Mouse (Mus musculus): Measurements from ENCODE around the gene Hoxb3. TPM values are rescaled to one million over a fixed set of nuclear protein-coding genes. Genes with fewer than 3 reads are reported as not detected.

Gene Hoxb3
- total RNA-seq, 2 experiments from 2014 or later: 15.7 to 20.2 TPM

DNA sequence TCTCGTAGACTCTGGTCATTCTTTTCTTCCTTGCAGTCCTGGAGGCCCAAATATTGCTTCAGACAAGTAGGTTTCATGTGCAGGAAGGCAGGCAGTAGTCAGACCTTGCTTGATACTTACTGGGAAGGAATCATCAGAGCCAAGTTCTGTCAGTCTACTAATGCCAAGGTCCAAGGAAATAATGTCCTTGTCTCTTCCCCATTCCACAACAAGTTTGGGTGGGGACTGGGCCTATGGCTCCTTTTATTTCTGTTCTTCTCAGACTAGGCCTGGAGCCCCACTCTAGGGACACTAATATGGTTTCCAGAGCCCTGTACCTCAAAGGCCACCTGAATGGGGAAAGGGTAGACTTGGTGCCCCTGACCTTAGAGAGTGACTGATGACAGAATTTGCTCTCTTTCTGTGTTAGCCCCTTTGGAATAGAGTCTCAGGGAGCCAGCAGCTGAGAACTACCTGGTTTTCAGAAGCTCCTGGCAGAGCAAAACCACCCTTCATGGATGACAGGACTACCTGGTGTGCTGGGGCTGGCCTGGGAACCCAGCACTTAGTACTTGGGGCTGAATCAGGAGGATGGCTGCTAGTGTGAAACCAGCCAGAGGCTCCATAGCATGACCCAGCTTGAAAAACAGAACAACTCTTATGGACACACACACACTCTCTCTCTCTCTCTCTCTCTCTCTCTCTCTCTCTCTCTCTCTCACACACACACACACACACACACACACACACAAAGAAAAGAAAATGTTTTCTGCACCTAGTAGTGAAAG, 34.5 kb upstream of the Hoxb3 start:
- DNase-seq: peak in 1 of 2 experiments; percentile 23

DNA sequence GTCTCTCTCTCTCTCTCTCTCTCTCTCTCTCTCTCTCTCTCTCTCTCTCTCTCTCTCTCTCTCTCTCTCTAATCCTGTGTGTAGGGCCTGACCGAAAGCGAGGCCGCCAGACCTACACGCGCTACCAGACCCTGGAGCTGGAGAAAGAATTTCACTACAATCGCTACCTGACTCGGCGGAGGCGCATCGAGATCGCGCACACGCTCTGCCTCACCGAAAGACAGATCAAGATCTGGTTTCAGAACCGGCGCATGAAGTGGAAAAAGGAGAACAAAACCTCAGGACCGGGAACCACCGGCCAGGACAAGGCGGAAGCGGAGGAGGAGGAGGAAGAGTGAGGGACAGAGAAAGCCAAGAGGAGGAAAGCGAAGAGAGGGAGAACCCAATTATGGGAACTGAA, 33.8 kb upstream of the Hoxb3 start:
- peak in 1 of 2 experiments; percentile 32 for DNase-seq

DNA sequence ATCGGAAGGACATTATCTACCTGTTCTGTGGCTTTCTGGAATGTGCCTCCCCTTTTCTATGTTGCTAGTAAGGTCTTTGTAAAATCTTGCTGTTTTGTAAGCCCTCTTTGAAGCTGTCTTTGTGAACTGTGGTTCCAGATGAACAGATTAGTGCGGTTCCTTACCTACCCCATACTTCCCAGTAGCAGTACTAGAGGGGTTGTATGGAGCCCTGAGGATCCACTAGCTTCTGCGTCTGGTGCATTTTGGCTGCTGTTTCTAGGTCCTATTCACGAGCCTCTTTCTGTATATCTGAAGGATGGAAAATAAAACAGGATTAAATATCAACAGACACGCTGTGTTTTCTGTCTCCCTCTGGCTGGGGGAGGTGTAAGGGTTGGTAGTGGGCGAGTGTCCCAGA, 33.3 kb upstream of the Hoxb3 start:
- no peak for DNase-seq

DNA sequence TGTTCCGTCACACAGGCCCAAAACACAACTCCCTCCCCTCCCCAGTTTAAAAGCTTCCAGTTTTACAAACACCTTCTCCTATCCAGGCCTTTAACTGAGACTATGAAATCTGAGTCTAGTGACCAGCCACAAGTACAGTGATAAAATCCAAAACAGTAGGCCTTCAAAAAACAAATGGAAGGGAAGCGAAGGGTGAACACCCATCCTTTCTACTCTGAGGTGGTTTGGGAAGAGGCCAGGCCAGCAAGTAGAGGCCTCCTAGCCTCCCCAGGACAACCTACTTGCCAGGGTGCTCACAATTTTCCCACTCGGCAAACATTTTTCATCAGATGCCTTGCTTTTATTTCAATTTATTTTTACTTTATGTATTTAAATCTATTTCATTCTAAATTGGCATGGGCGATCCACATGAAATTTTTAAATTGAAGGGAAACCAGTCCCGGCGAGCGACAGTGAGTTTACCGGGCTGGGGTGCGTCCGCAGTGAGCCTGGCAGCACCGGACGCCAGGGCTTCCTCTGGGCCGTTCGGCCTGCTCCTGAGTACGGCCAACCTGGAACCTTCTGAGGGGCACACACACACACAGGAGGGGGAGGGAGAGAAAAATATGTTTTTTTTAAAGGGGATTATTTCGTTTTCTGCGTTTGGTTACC, 32.3 kb upstream of the Hoxb3 start:
- DNase-seq: no peak

DNA sequence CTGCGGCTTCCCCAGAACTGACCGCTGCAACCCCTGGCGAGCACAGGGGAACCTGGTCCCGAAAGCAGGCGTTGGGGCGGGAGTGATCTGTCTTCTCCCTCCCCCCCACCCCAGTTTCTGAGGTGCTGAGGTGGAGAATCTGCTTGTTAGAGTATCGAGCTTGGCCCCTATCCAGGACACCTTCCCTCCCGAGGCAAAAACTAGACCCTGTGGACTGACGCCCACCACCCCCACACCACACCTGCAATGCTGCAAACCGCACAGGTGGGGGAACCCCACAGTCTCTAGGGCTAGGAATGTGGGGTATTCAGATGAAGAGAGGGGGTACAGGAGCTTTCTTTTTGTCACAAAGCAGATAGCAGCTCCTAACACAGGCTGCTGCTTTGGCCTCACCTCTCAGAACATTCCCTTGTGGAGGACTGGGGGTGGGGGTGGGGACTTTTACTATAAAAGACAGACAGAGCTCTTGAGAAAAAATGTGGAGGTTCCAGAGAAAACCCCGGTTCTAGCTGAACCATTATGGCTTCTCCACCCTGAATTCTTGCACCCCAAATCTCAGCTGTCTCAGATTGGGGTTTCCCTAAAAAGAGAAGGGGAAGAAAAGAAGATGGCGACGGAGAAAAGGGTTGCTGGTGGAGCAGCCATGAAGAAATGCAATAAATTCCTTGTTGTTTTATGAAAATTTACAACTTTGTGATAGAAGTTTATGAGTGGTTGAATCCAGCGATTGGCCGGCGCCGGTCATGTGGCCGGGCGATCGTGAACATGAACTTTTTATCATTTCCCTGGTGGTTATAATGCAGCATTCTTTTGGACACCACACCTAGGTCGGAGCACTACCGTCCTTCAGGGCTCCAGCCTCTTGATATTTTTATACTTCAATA, 31.2 kb upstream of the Hoxb3 start, which contains the start of gene Hoxb6:
TSS of gene Hoxb6 (plus strand) at position 796 of the 884 bp plus-strand sequence.
- peak; percentile 86 to 88 for DNase-seq

DNA sequence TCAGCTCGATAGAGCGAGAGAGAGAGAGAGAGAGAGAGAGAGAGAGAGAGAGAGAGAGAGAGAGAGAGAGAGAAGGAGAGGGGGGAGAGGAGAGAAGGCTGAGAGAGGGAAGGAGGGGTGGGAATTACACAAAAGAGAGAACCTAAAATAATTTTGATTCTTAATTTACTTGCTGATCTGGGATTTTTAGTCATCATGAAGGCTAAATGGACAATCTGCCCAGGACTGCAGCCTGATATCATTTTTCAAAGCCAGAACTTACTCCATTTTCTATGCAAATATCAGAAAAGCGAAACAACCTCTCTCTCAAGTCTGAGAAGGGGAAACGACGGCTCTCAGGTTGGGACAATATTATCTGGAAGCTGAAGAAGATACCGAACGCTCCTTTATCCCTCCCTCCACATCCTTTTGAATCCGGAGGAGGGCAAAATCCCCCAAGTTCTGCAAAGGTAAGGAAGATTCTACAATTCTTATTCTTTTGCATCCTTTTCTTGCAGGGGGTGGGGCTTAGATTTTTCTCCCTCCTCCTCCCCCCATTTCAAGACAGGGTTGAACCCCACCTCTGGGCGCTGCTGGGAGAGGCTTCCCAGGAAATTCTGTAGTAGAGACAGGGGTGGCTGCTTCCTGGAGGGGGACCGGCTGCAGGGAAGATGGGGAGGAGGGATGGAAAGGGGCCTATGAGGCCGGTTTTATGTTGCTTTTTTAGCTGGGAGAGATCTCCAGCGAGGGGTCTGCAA, 30.4 kb upstream of the Hoxb3 start:
- DNase-seq: peak in 1 of 2 experiments; percentile 64

DNA sequence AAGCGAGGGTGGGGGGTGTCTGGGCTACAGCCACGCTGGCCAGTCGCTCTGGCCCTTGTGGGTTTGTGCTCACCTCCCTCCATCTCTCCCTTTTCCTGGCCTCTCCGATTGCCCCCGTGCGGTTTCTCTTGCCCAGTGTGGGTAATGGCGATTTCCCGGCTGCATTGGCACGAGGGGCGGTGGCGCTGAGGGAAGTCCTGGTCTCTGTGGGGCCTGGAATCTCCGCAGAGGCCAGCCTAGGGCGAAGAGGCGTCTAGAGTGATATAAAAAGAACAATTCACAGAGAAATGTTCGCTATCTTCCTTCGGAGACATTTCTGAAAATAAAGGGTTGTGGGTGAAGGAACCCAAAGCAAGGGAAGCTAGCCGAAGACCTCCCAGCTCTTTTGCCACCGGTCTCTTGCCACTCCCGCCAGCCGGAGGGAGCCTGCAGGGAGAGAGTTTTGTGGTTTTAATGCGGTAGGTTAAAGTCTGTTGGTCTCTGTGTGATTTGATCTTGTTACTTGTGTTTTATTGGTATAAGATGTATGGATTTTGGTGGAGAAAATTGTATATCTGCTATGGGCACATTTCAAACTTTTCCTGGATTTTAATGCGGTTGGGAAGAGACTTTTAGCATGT, 29.7 kb upstream of the Hoxb3 start:
- DNase-seq: no peak

DNA sequence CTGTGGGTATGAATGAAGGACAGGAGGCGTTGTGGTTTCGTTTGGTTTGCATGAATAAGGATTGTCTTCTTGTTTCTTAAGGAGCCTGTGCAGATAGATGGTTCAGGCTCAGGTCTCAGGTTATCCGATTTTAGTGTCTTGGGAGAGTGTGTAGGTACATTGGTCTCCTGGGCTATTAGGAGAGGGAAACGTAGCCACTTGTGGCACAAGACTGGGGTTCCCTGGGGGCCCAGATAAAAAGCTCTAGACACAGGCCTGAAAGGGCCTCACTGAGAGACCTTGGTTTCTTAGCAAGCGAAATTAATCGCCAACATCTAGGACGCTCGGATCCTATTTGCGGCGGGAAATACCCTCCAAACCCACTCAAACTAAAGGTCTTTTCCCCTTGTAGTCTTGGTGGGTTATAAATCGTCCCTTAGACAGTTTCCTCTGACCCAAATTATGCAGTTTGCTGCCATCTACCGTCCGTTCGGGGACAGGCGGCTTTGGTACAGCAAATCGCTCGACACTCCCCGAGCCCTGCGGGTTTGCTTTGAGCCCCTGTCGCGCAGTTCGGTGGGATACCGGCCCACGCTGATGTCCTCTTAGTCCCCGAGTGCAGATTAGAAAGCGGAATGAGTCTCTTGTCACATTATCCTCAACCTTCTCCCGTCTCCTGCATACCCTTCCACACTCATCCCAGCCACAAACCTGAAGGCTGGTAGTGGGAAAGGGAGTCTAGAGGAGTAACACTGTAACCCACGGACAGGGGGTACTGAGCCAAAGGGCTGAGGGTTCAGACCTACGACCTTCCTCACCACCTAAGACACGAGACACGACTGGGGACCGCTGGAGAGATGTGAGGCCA, 28.7 kb upstream of the Hoxb3 start:
- peak; percentile 89 to 91 for DNase-seq

DNA sequence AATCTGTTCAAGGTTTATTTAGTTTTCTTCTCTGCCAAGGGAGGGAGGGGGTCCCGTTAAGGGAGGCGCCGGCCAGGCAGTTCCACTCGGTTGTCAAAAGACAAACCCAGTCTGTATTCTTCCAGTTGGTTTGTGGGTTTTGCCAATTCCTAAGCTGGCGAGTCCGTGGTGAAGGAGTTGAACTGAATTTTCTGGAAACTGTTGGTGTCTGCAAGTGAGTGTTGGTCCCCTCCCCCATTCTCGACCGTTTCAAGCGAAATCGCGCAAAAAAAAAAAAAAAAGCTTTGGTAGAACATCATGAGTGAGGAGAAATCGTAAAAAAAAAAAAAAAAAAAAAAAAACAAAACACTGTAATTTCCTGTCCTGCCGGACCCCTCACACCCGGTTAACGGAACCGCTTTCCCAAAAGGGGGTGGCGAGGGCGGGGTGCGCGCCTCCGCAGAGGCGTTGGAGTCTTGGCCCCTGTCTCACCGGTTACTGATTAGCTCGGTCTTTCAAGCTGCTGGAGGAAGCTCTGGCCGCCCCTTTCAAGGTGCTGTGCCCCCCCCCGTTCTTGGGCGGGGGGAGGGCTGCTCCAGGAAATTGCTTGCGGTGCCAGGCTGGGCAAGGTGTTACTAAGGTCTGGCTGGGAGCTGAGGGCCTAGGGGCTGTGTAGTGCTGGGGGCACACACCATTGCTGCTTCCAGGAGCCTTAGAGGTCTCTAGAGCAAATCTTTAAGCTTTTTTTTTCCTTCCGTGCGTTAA, 27.9 kb upstream of the Hoxb3 start:
- no peak for DNase-seq

DNA sequence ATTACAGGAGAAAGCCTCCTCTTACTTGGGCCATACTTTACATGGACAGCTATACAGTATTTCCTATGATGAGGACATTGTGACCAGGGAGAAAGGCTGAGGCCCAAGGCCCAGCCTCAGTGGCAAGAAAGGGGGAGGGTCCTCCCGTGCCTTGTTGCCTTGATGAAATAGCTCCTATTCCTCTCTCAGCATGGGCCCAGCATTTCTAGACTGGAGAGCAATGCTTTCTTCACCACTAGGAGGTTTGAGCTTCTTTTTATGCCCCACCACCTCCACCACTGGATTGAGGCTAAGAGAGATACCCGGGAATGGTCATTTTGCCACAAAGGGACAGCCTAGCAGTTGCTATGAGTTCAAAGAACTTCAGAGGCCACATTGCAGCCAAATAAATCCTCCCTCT, 26.1 kb upstream of the Hoxb3 start:
- DNase-seq: no peak

DNA sequence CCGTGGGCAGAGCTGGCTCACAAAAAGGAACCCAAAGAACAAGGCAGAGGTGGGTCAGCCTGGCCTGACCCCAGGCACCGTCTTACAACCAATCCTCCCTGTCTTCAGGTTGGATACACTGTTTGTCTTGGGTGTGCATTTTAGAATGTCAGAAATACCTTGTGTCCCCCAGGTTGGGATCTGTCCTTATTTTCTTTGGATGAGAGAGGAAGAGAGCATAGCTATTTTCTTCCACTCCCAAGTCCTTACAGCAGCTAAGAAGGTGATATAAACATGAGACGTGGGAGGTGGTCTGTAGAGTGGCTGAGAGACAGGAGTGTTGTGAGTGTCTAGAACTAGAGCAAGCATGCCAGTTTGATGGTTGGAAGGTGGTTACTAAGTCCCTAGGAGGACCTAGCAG, 25.7 kb upstream of the Hoxb3 start:
- no peak for DNase-seq

DNA sequence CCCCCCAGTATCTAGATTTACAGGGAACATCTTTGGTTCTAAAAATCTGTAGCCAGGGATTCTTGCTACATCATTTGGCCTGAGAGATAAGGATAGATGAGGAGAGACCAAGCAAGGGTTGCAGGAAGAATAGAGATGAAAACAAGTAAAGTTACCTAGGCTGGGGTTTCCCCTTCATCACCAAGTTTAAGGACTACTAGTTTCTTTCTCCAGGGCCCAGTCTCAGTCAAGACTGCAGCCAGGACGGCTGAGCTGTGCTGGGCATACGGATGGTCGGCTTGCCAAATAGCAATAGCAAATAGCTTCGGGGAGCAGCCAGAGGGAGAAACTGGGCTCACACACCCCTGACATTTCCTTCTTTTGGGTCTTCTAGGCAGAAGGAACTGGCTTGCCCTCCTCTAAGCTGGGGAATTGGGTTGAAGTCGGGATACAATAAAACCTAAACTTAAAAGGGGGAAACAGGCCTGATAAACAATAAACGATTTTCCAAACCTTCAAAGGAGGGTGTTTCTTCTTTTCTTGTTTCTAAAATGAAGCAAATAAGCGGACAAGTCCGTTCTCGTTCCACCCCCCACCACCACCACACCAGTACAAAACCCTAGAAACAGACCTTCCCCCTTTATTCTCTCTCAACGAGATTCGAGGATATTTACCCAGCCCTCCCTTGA, 25.0 kb upstream of the Hoxb3 start:
- no peak for DNase-seq

DNA sequence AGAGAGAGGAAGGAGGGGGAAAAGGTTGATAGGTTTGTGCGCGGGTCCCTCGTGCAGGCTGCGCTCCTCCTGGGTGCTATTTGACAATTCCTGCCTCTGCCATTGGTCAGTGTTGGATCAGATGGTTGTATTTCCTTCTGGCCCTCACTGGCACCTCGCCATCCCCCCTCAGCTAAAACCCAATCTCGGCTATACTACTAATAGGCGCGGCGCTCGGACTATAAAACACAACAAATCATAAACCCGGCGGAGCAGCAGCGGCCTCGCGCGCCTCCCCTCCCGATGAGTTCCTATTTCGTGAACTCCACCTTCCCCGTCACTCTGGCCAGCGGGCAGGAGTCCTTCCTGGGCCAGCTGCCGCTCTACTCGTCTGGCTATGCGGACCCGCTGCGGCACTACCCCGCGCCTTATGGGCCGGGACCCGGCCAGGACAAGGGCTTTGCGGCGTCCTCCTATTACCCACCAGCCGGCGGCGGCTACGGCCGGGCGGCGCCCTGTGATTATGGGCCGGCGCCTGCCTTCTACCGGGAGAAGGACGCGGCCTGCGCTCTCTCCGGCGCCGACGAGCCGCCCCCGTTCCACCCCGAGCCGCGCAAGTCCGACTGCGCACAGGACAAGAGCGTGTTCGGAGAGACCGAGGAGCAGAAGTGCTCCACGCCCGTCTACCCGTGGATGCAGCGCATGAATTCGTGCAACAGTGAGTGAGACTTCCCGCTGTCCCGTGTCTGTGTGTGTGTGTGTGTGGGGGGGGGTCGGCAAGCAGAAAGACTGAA, 24.0 kb upstream of the Hoxb3 start:
- peak; percentile 89 to 91 for DNase-seq

DNA sequence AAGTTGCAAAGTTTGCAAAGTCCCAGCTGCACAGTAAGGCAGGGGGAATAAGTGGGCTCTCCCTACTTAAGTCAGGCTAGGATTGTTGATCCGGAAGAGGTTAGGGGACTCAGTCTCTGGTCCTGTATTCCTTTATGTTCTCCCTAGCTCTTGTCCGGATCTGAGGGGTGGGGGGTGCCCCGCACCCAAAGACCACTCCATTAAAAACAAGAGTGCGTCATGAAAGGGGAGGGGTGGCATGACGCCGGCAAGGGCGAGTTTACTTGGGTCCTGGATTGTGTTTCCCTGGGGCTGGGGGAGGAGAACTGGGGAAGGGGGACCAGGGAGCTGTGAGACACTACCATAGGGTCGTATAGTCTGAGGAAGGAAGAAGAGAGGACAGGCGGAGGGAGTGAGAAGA, 23.3 kb upstream of the Hoxb3 start:
- no peak for DNase-seq

DNA sequence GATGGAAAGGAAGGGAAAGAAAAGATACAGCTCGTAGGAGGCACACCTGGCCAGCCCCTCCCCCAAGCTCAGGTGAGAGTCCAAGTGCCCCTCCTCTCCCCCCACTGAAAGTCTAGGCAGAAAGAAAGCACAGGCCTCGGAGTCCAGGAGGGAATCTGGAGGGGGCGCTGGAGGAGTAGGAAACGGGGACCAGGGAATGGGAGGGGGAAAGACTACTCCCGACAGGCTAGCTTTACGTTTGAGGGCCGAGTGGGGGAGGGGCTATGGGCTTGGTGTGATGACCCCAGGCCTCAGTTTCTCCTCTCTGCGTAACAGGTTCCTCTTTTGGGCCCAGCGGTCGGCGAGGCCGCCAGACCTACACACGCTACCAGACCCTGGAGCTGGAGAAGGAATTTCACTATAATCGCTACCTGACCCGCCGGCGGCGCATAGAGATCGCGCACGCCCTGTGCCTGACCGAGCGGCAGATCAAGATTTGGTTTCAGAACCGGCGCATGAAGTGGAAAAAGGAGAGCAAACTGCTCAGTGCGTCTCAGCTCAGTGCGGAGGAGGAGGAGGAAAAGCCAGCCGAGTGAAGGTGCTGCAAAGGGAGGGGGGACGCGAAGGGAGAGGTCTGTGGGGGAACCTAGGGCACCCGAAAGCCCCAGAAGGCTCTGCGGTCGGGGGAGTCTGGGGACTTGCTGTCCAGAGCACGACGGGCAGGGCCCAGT, 22.6 kb upstream of the Hoxb3 start:
- DNase-seq: no peak

DNA sequence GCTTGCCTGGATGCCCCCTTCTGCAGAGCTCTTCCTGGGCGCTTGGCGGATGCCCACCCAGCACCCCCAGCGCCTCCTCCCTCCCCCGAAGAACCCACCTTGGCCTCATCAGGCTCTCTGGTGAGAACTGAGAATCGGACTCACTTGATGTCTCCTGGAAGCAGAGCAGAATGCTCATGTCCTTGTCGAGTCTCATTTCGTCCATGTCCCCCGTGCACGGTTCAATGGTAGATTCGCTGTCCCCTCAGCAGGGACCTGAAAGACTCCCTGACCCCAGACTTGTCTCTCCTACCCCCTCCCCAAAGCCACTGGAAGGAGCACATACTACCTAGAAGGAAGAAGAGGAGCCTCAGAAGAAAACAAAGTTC, 22.1 kb upstream of the Hoxb3 start:
- no peak for DNase-seq

DNA sequence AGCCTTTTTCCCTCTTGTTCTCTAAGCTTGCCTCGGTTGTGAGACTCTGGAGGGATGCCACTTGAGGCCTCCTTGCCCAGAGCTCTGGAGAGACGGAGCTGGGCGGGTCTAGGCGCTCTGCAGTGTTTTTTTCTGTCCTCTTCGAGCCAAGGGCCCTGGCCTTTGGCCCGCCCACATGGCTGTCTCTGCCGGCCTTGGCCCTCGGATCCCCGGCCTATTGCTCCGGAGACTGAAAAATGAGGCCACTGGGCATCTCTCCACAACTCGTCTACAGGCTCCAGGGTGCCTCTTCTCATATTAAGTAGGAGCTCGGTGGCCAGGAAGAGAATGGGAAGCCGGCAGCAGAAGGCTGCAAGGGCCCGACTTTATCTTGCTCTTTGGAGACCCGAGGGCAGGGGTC, 21.3 kb upstream of the Hoxb3 start:
- peak; percentile 90 to 93 for DNase-seq

All from adrenal gland, postnatal 36 days (tissue).